Mouse (Mus musculus) heart, postnatal 0 days (tissue): ENCODE data around the gene Naaladl2. TPM values are rescaled to one million over a fixed set of nuclear protein-coding genes. Genes with fewer than 3 reads are reported as not detected.
A peak's percentile ranks its signal among the peaks of the same experiment; 100 is the strongest.

Source experiments
- ATAC-seq: fragments of 200-750 bp; cut with Nextera tagmentation; 2 replicates; pipeline ENCODE4 v1.8.0; 2017; ENCODE audit warnings: low read depth, moderate number of reproducible peaks, moderate library complexity; ENCODE audit not compliant: insufficient read depth
- DNase-seq: peaks from one replicate; pipeline ENCODE4 v3.0.0-alpha.2; 2016; ENCODE audit warnings: low spot score
- H3K27ac ChIP-seq: fragments of 300-500 bp; sonication (generic); 2 replicates; pipeline ENCODE4 v1.5.1; 2014; ENCODE audit warnings: low read depth, mild to moderate bottlenecking
- H3K27me3 ChIP-seq: fragments of 300-500 bp; sonication (generic); 2 replicates; pipeline ENCODE4 v1.6.1; 2014; ENCODE audit warnings: low read length, mixed read lengths; ENCODE audit not compliant: control insufficient read depth, insufficient read depth
- H3K36me3 ChIP-seq: fragments of 300-500 bp; sonication (generic); replicated peaks from 2 replicates; pipeline ENCODE4 v1.6.1; 2014; ENCODE audit warnings: low read length, mixed read lengths; ENCODE audit not compliant: control insufficient read depth, insufficient read depth
- H3K4me1 ChIP-seq: fragments of 300-500 bp; sonication (generic); 2 replicates; pipeline ENCODE4 v1.6.1; 2014; ENCODE audit warnings: antibody characterized with exemption; ENCODE audit not compliant: control insufficient read depth, insufficient read depth
- H3K4me2 ChIP-seq: fragments of 300-500 bp; sonication (generic); 2 replicates; pipeline ENCODE4 v1.6.1; 2014; ENCODE audit warnings: low read depth, mild to moderate bottlenecking, low read length, moderate library complexity
- H3K4me3 ChIP-seq: fragments of 300-500 bp; sonication (generic); 2 replicates; pipeline ENCODE4 v1.5.1; 2014; ENCODE audit warnings: low read depth, low read length
- H3K9ac ChIP-seq: fragments of 300-500 bp; sonication (generic); replicated peaks from 2 replicates; pipeline ENCODE4 v1.6.1; 2014; ENCODE audit warnings: low read depth, low read length, mixed read lengths
- H3K9me3 ChIP-seq: fragments of 300-500 bp; sonication (generic); replicated peaks from 2 replicates; pipeline ENCODE4 v1.6.1; 2016; ENCODE audit warnings: low read length; ENCODE audit not compliant: control insufficient read depth
- CTCF ChIP-seq: IDR thresholded peaks from 2 replicates; pipeline ENCODE4 v1.5.1; 2016; ENCODE audit warnings: antibody characterized with exemption, control low read depth, low read depth
- EP300 ChIP-seq: IDR thresholded peaks from 2 replicates; pipeline ENCODE4 v1.6.1; 2016; ENCODE audit warnings: antibody characterized with exemption, low read depth
- WGBS: fragments of 180-500 bp; shearing (Covaris S2); extraction: QIAGEN DNeasy Blood & Tissue Kit; methylation state at CpG from one replicate; pipeline ENCODE4 v1.1.7; 2014; 5-methylcytosine and 5-hydroxymethylcytosine counted together
- polyA plus RNA-seq: library from polyadenylated mRNA; unstranded; fragments of >200 nt; fragmentation: Nextera tagmentation; extraction: Ambion mirVana; gene quantifications from 2 replicates; pipeline ENCODE4 v1.2.1, GENCODE M21; 2015
- total RNA-seq: library from RNA; depleted of rRNA; stranded (reverse); fragments of >200 nt; gene quantifications from 2 replicates; pipeline ENCODE4 v1.2.3, GENCODE M21; 2014; ENCODE audit warnings: low replicate concordance

Gene Naaladl2
- total and polyA plus RNA-seq, 2 experiments from 2014 or later: 0.08 to 0.60 TPM

DNA sequence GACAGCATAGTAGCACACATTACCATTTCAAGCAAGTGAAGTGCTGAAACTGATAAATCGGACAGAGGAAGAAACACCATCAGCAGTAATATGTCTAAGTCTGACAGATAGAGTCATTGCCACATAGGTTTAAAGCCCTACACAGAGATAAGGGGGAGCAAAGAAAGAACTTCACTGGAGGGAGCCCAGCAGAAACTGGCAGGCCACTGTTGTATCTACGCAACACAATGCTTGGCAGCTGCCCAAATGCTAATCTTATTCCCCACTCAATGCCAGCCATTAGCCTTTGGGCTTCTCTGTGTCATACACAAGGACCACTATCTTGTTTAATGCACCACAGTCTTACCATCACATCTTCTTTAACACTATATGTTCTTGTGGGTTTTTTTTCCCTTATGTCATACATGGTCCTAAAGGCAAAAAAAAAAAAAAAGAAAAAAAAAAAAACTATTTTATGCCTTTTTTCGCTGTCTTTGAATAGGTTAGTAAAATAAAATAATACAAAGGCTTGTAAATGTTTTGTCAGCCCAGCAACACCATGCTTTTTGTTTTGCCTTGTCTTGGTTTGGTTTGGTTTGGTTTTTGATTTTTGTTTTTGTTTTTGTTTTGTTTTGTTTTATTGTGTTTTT, 1072.8 kb downstream of the Naaladl2 start:
- TF ChIP-seq EP300 (no peak), CTCF (no peak)
- Histone ChIP-seq H3K36me3 (no peaks in the 10 kb centered on the region), H3K9me3 (no peaks in the 10 kb centered on the region), H3K4me2 (no peak overlapping the region), H3K9ac (no peak overlapping the region), H3K27me3 (no peaks in the 10 kb centered on the region), H3K4me1 (0 out of 2 replicates have a peak, but pooled peaks cover 3% of the 10 kb centered on the region), H3K27ac (no peak overlapping the region), H3K4me3 (no peak overlapping the region)
- ATAC-seq (peak; percentile 91), DNase-seq (peak; percentile 66)
- WGBS: 34% methylated on average over 3 of the region's 3 CpGs

GRCm38 (mm10) chr3:24070424-24071168, 1073.5 kb downstream of the Naaladl2 start:
- 0 out of 2 replicates have a peak, but pooled peaks cover 3% of the 10 kb centered on the region for H3K4me1 ChIP-seq
- WGBS: 25% methylated on average over 4 of the region's 4 CpGs
- H3K27me3 ChIP-seq: no peaks in the 10 kb centered on the region
- no peak overlapping the region for H3K4me3 ChIP-seq
- ATAC-seq (no peak), DNase-seq (peak; percentile 6)
- no peaks in the 10 kb centered on the region for H3K36me3 ChIP-seq
- no peak overlapping the region for H3K4me2 ChIP-seq
- no peak for TF ChIP-seq EP300
- TF ChIP-seq CTCF: no peak
- H3K9ac ChIP-seq: no peak overlapping the region
- no peaks in the 10 kb centered on the region for H3K9me3 ChIP-seq
- H3K27ac ChIP-seq: no peak overlapping the region

- no peak overlapping the region for H3K27ac ChIP-seq
- no peaks in the 10 kb centered on the region for H3K9me3 ChIP-seq
- no peak overlapping the region for H3K4me2 ChIP-seq
- DNase-seq: no peak
- H3K4me1 ChIP-seq: no peaks in the 10 kb centered on the region
- TF ChIP-seq EP300 (no peak), CTCF (no peak)
- no peaks in the 10 kb centered on the region for H3K36me3 ChIP-seq
- ATAC-seq: no peak
- no peaks in the 10 kb centered on the region for H3K27me3 ChIP-seq
- no peak overlapping the region for H3K9ac ChIP-seq
- no peak overlapping the region for H3K4me3 ChIP-seq
These were observed 1095.8 kb downstream of the Naaladl2 start for GRCm38 (mm10) chr3:24048217-24048616.

DNA sequence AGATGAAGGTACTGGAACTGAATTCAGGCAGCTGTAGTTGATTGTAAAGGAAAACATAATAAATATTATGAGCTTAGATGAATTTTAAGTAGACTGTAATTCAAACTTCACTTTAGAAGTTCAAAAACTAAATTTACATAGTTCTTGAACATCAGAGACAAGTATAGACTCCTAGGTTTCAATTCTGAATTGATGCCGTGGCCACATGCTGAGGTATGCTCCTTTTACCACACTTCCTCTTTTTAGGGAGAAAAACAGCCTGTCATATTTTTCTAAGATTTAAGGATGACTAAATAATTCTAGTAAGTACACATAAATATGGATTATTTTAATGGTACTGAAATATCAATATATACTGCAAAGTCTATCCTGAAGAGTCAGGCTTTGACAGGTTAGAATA, 1142.3 kb downstream of the Naaladl2 start:
- Histone ChIP-seq H3K27me3 (no peaks in the 10 kb centered on the region), H3K9me3 (no peaks in the 10 kb centered on the region), H3K4me1 (no peaks in the 10 kb centered on the region), H3K27ac (no peak overlapping the region), H3K36me3 (no peaks in the 10 kb centered on the region), H3K4me2 (no peak overlapping the region), H3K4me3 (no peak overlapping the region), H3K9ac (no peak overlapping the region)
- ATAC-seq: no peak
- TF ChIP-seq EP300 (no peak), CTCF (no peak)
- WGBS: 86% methylated on average over 1 of the region's 1 CpGs
- DNase-seq: no peak

DNA sequence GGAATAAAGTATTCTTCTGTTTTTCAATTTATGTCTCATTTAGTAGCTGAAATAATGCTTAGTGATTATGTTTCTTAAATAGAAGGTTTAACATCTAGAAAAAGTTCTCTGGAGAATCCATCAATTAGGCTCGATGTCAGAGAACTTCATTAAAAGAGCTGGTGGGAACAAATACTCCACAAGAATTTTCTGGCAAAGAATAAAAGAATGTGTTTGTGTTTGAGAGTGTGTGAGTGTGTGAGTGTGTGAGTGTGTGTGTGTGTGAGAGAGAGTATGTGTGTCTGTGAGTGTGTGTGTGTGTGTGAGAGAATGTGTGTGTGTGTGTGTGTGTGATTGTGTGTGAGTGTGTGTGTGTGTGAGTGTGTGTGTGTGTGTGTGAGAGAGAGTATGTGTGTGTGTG, 1170.3 kb downstream of the Naaladl2 start:
- H3K4me2 ChIP-seq: no peak overlapping the region
- no peak for DNase-seq
- no peak overlapping the region for H3K27ac ChIP-seq
- H3K9me3 ChIP-seq: no peaks in the 10 kb centered on the region
- no peak for TF ChIP-seq EP300
- TF ChIP-seq CTCF: no peak
- H3K36me3 ChIP-seq: no peaks in the 10 kb centered on the region
- H3K27me3 ChIP-seq: no peaks in the 10 kb centered on the region
- no peak overlapping the region for H3K4me3 ChIP-seq
- no peak for ATAC-seq
- 73% methylated on average over 1 of the region's 1 CpGs for WGBS
- no peak overlapping the region for H3K9ac ChIP-seq
- H3K4me1 ChIP-seq: no peaks in the 10 kb centered on the region
